Mouse (Mus musculus): ENCODE results near the gene Ksr1. TPM values are rescaled to one million over a fixed set of nuclear protein-coding genes. Genes with fewer than 3 reads are reported as not detected.
A peak's percentile ranks its signal among the peaks of the same experiment; 100 is the strongest.

The Ksr1 gene
- polyA plus RNA-seq, 1 experiment from 2014 or later: 3.3 TPM

GRCm38 (mm10) chr11:79182881-79183280 is 36.7 kb upstream of the Ksr1 start:
- no peak overlapping the region for H3K27ac ChIP-seq (ENCODE audit: low read length)

GRCm38 (mm10) chr11:79181914-79182313 is 35.7 kb upstream of the Ksr1 start:
- Histone ChIP-seq H3K36me3 (ENCODE audit: control insufficient read depth, insufficient read depth) (no peaks in the 10 kb centered on the region), H3K9me3 (replicated peaks; ENCODE audit: control insufficient read depth, low read length) (no peaks in the 10 kb centered on the region), H3K4me2 (ENCODE audit: low read depth, low read length) (no peak overlapping the region), H3K4me1 (ENCODE audit: control insufficient read depth, insufficient read depth, low read length) (no peaks in the 10 kb centered on the region), H3K4me3 (ENCODE audit: low read length) (no peak overlapping the region), H3K27ac (ENCODE audit: low read length) (no peak overlapping the region), H3K27me3 (ENCODE audit: control insufficient read depth, insufficient read depth, low read length) (no peaks in the 10 kb centered on the region), H3K9ac (ENCODE audit: low read length) (no peak overlapping the region)
- no peak for ATAC-seq (replicated peaks; ENCODE audit: extremely low read depth, insufficient read depth, low FRiP score)
- 72% methylated on average over 4 of the region's 4 CpGs for WGBS

More at GRCm38 (mm10) chr11:79182881-79183280, 36.7 kb upstream of the Ksr1 start:
- H3K4me2 ChIP-seq (ENCODE audit: low read depth, low read length): no peak overlapping the region
- no peaks in the 10 kb centered on the region for H3K27me3 ChIP-seq (ENCODE audit: control insufficient read depth, insufficient read depth, low read length)
- 0 out of 2 replicates have a peak, but pooled peaks have one; percentile 14 for ATAC-seq (replicated peaks; ENCODE audit: extremely low read depth, insufficient read depth, low FRiP score)
- H3K9me3 ChIP-seq (replicated peaks; ENCODE audit: control insufficient read depth, low read length): no peaks in the 10 kb centered on the region
- no peak overlapping the region for H3K4me3 ChIP-seq (ENCODE audit: low read length)
- WGBS: 54% methylated on average over 12 of the region's 12 CpGs
- H3K4me1 ChIP-seq (ENCODE audit: control insufficient read depth, insufficient read depth, low read length): peaks cover 4% of the 10 kb centered on the region
- no peak overlapping the region for H3K9ac ChIP-seq (ENCODE audit: low read length)
- H3K36me3 ChIP-seq (ENCODE audit: control insufficient read depth, insufficient read depth): no peaks in the 10 kb centered on the region

- WGBS: 66% methylated on average over 3 of the region's 3 CpGs
- no peak for ATAC-seq (replicated peaks; ENCODE audit: extremely low read depth, insufficient read depth, low FRiP score)
These were observed 30.5 kb upstream of the Ksr1 start for GRCm38 (mm10) chr11:79176687-79177086.

GRCm38 (mm10) chr11:79172054-79172453 is 25.8 kb upstream of the Ksr1 start:
- Histone ChIP-seq H3K36me3 (ENCODE audit: control insufficient read depth, insufficient read depth) (no peaks in the 10 kb centered on the region), H3K27ac (ENCODE audit: low read length) (no peak overlapping the region), H3K4me3 (ENCODE audit: low read length) (no peak overlapping the region), H3K27me3 (ENCODE audit: control insufficient read depth, insufficient read depth, low read length) (no peaks in the 10 kb centered on the region), H3K4me1 (ENCODE audit: control insufficient read depth, insufficient read depth, low read length) (no peaks in the 10 kb centered on the region), H3K9ac (ENCODE audit: low read length) (no peak overlapping the region), H3K4me2 (ENCODE audit: low read depth, low read length) (no peak overlapping the region), H3K9me3 (replicated peaks; ENCODE audit: control insufficient read depth, low read length) (no peaks in the 10 kb centered on the region; the same call in 1 of the 2 replicates)
- WGBS: 73% methylated on average over 7 of the region's 7 CpGs
- no peak for ATAC-seq (replicated peaks; ENCODE audit: extremely low read depth, insufficient read depth, low FRiP score)

More at GRCm38 (mm10) chr11:79176687-79177086, 30.5 kb upstream of the Ksr1 start:
- Histone ChIP-seq H3K4me1 (ENCODE audit: control insufficient read depth, insufficient read depth, low read length) (no peaks in the 10 kb centered on the region), H3K27ac (ENCODE audit: low read length) (no peak overlapping the region), H3K4me3 (ENCODE audit: low read length) (no peak overlapping the region), H3K36me3 (ENCODE audit: control insufficient read depth, insufficient read depth) (no peaks in the 10 kb centered on the region), H3K4me2 (ENCODE audit: low read depth, low read length) (no peak overlapping the region), H3K9me3 (replicated peaks; ENCODE audit: control insufficient read depth, low read length) (no peaks in the 10 kb centered on the region; the same call in 1 of the 2 replicates), H3K9ac (ENCODE audit: low read length) (no peak overlapping the region), H3K27me3 (ENCODE audit: control insufficient read depth, insufficient read depth, low read length) (no peaks in the 10 kb centered on the region)

GRCm38 (mm10) chr11:79166582-79167300 is 20.5 kb upstream of the Ksr1 start:
- H3K36me3 ChIP-seq (ENCODE audit: control insufficient read depth, insufficient read depth): no peaks in the 10 kb centered on the region
- H3K9me3 ChIP-seq (replicated peaks; ENCODE audit: control insufficient read depth, low read length): no peaks in the 10 kb centered on the region
- ATAC-seq (replicated peaks; ENCODE audit: extremely low read depth, insufficient read depth, low FRiP score): no peak
- H3K4me1 ChIP-seq (ENCODE audit: control insufficient read depth, insufficient read depth, low read length): no peaks in the 10 kb centered on the region
- no peak overlapping the region for H3K4me3 ChIP-seq (ENCODE audit: low read length)
- H3K9ac ChIP-seq (ENCODE audit: low read length): no peak overlapping the region
- no peak overlapping the region for H3K4me2 ChIP-seq (ENCODE audit: low read depth, low read length)
- WGBS: 64% methylated on average over 4 of the region's 4 CpGs
- H3K27ac ChIP-seq (ENCODE audit: low read length): no peak overlapping the region
- H3K27me3 ChIP-seq (ENCODE audit: control insufficient read depth, insufficient read depth, low read length): no peaks in the 10 kb centered on the region

GRCm38 (mm10) chr11:79161077-79161758 is 15.0 kb upstream of the Ksr1 start:
- Histone ChIP-seq H3K4me3 (ENCODE audit: low read length) (no peak overlapping the region), H3K27me3 (ENCODE audit: control insufficient read depth, insufficient read depth, low read length) (no peaks in the 10 kb centered on the region), H3K4me1 (ENCODE audit: control insufficient read depth, insufficient read depth, low read length) (peaks cover 6% of the 10 kb centered on the region; the same call in 1 of the 2 replicates), H3K9ac (ENCODE audit: low read length) (no peak overlapping the region), H3K36me3 (ENCODE audit: control insufficient read depth, insufficient read depth) (no peaks in the 10 kb centered on the region), H3K9me3 (replicated peaks; ENCODE audit: control insufficient read depth, low read length) (no peaks in the 10 kb centered on the region), H3K27ac (ENCODE audit: low read length) (no peak overlapping the region), H3K4me2 (ENCODE audit: low read depth, low read length) (no peak overlapping the region)
- ATAC-seq (replicated peaks; ENCODE audit: extremely low read depth, insufficient read depth, low FRiP score): no peak
- 88% methylated on average over 6 of the region's 6 CpGs for WGBS

- H3K9me3 ChIP-seq (replicated peaks; ENCODE audit: control insufficient read depth, low read length): no peaks in the 10 kb centered on the region
- H3K9ac ChIP-seq (ENCODE audit: low read length): no peak overlapping the region
- ATAC-seq (replicated peaks; ENCODE audit: extremely low read depth, insufficient read depth, low FRiP score): no peak
- no peak overlapping the region for H3K4me2 ChIP-seq (ENCODE audit: low read depth, low read length)
- H3K27me3 ChIP-seq (ENCODE audit: control insufficient read depth, insufficient read depth, low read length): no peaks in the 10 kb centered on the region
- no peak overlapping the region for H3K4me3 ChIP-seq (ENCODE audit: low read length)
- H3K4me1 ChIP-seq (ENCODE audit: control insufficient read depth, insufficient read depth, low read length): peaks cover 6% of the 10 kb centered on the region; the same call in 1 of the 2 replicates
- no peaks in the 10 kb centered on the region for H3K36me3 ChIP-seq (ENCODE audit: control insufficient read depth, insufficient read depth)
- no peak overlapping the region for H3K27ac ChIP-seq (ENCODE audit: low read length)
- whole genome bisulfite sequencing: 88% methylated on average over 6 of the region's 6 CpGs
These were observed 13.9 kb upstream of the Ksr1 start for GRCm38 (mm10) chr11:79160127-79160526.

GRCm38 (mm10) chr11:79157729-79158128 is 11.5 kb upstream of the Ksr1 start:
- peaks cover 6% of the 10 kb centered on the region; the same call in 1 of the 2 replicates for H3K4me1 ChIP-seq (ENCODE audit: control insufficient read depth, insufficient read depth, low read length)
- peak; percentile 28 for ATAC-seq (replicated peaks; ENCODE audit: extremely low read depth, insufficient read depth, low FRiP score)
- no peak overlapping the region for H3K4me3 ChIP-seq (ENCODE audit: low read length)
- H3K4me2 ChIP-seq (ENCODE audit: low read depth, low read length): no peak overlapping the region
- no peaks in the 10 kb centered on the region for H3K27me3 ChIP-seq (ENCODE audit: control insufficient read depth, insufficient read depth, low read length)
- WGBS: 62% methylated on average over 4 of the region's 4 CpGs
- no peak overlapping the region for H3K9ac ChIP-seq (ENCODE audit: low read length)
- no peaks in the 10 kb centered on the region for H3K36me3 ChIP-seq (ENCODE audit: control insufficient read depth, insufficient read depth)
- H3K9me3 ChIP-seq (replicated peaks; ENCODE audit: control insufficient read depth, low read length): no peaks in the 10 kb centered on the region
- H3K27ac ChIP-seq (ENCODE audit: low read length): peak overlapping the region; percentile 29; the same call in 1 of the 2 replicates

- WGBS: 68% methylated on average over 6 of the region's 6 CpGs
- no peak for ATAC-seq (replicated peaks; ENCODE audit: extremely low read depth, insufficient read depth, low FRiP score)
- H3K9me3 ChIP-seq (replicated peaks; ENCODE audit: control insufficient read depth, low read length): no peaks in the 10 kb centered on the region
- no peak overlapping the region for H3K9ac ChIP-seq (ENCODE audit: low read length)
- no peaks in the 10 kb centered on the region for H3K36me3 ChIP-seq (ENCODE audit: control insufficient read depth, insufficient read depth)
- peaks cover 6% of the 10 kb centered on the region; the same call in 1 of the 2 replicates for H3K4me1 ChIP-seq (ENCODE audit: control insufficient read depth, insufficient read depth, low read length)
- no peak overlapping the region for H3K4me3 ChIP-seq (ENCODE audit: low read length)
- no peak overlapping the region for H3K4me2 ChIP-seq (ENCODE audit: low read depth, low read length)
- no peaks in the 10 kb centered on the region for H3K27me3 ChIP-seq (ENCODE audit: control insufficient read depth, insufficient read depth, low read length)
- H3K27ac ChIP-seq (ENCODE audit: low read length): no peak overlapping the region
These were observed 9.1 kb upstream of the Ksr1 start for GRCm38 (mm10) chr11:79155348-79155747.

Data from heart, embryonic 16.5 days (tissue).